In the genomic region with DNA sequence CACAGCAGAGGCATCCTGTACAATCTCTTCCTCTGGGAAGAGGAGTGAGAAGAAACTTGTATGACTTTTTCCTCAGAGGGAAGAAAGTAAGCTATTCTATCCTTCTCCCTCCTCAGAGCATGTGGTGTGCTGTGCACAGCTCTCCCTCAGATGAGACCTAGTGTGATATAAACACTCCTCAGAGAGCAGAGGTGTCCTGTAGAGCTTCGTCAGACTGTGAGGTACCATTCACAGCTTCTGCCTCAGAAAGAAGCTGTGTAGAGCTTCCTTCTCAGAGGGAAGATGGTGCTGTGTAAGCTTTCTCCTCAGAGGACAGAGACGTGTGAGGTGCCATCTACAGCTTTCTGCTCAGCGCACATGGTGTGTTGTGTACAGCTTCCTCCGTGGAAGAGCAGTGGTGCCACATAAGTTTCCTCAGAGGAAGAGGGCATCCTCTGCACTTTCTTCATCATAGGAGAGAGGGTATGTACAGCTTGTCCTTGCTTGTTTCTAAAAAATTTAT, we compare ENCODE assay signal across 40 mouse cellular contexts. TPM values are rescaled to one million over a fixed set of nuclear protein-coding genes. Genes with fewer than 3 reads are reported as not detected.
"Had no signal": no experiment of that assay in that cellular context is flagged by ENCODE, and none has a peak within 500 bp of the region (broad histone marks: within the 10 kb centered on the region; RNA-seq: fewer than 3 reads in every experiment).

No protein-coding gene starts in this region.

- ATAC-seq: hindbrain, postnatal 0 days; intestine, embryonic 15.5 days; liver, embryonic 12.5 days had no signal

- H3K36me3 ChIP-seq: heart, embryonic 13.5 days; heart, embryonic 15.5 days; intestine, embryonic 15.5 days; kidney, embryonic 15.5 days; limb, embryonic 13.5 days; limb, embryonic 15.5 days; liver, embryonic 12.5 days had no signal

- DNase-seq: gastrocnemius, postnatal 14 days; gastrocnemius, postnatal 36 days; heart, adult 18-20 months; heart, postnatal 14 days; heart, postnatal 36 days; kidney, adult 11 months; kidney, adult 2 months; kidney, adult 9 months; kidney, postnatal 14 days; kidney, postnatal 36 days; layer of hippocampus, adult 9-11 months; layer of hippocampus, postnatal 36 days; left cerebral cortex, postnatal 4 days had no signal

- H3K27ac ChIP-seq: heart, embryonic 13.5 days; heart, embryonic 15.5 days; hindbrain, embryonic 13.5 days; hindbrain, embryonic 15.5 days; hindbrain, postnatal 0 days; intestine, embryonic 15.5 days; kidney, embryonic 15.5 days; kidney, postnatal 0 days; limb, embryonic 13.5 days; limb, embryonic 15.5 days; liver, embryonic 12.5 days; liver, embryonic 14.5 days had no signal

- H3K4me3 ChIP-seq: heart, embryonic 13.5 days; heart, embryonic 15.5 days; hindbrain, embryonic 13.5 days; hindbrain, embryonic 15.5 days; intestine, embryonic 15.5 days; kidney, embryonic 15.5 days; limb, embryonic 13.5 days; limb, embryonic 15.5 days; liver, embryonic 12.5 days had no signal

- H3K9me3 ChIP-seq: heart, embryonic 13.5 days; heart, embryonic 15.5 days; hindbrain, embryonic 13.5 days; hindbrain, embryonic 15.5 days; intestine, embryonic 15.5 days; kidney, embryonic 15.5 days; limb, embryonic 13.5 days; limb, embryonic 15.5 days; liver, embryonic 12.5 days had no signal

- H3K27me3 ChIP-seq: heart, embryonic 13.5 days; heart, embryonic 15.5 days; hindbrain, embryonic 13.5 days; hindbrain, embryonic 15.5 days; intestine, embryonic 15.5 days; kidney, embryonic 15.5 days; limb, embryonic 13.5 days; limb, embryonic 15.5 days; liver, embryonic 12.5 days had no signal

- H3K4me1 ChIP-seq: heart, embryonic 13.5 days; heart, embryonic 15.5 days; hindbrain, embryonic 13.5 days; intestine, embryonic 15.5 days; kidney, embryonic 15.5 days; limb, embryonic 13.5 days; limb, embryonic 15.5 days; liver, embryonic 12.5 days had no signal

RNA-seq across cellular contexts. Expression of gene Speer4b, which starts 26.2 kb away (rescaled TPM):
- total RNA-seq: gastrocnemius, adult 18-20 months; gastrocnemius, adult 8-10 months; gastrocnemius, postnatal 14 days; gastrocnemius, postnatal 36 days; heart, adult 18-20 months; heart, postnatal 14 days; heart, postnatal 36 days; hematopoietic stem cell, adult 5-6 weeks; hindbrain, postnatal 0 days; layer of hippocampus, adult 8-10 months; layer of hippocampus, postnatal 36 days; left cerebral cortex, adult 18-20 months; left cerebral cortex, adult 8-10 months; left cerebral cortex, postnatal 10 days; left cerebral cortex, postnatal 25 days; left cerebral cortex, postnatal 4 days; liver, adult 2 months had no signal
- polyA plus RNA-seq: frontal cortex, adult 2 months; heart, embryonic 11.5 days; heart, embryonic 13.5 days; heart, embryonic 15.5 days; heart, postnatal 0 days; intestine, embryonic 15.5 days; kidney, adult 2 months; kidney, embryonic 15.5 days; large intestine, adult 2 months; limb, embryonic 11.5 days; limb, embryonic 13.5 days; liver, adult 2 months; liver, embryonic 12.5 days; liver, embryonic 14.5 days; liver, embryonic 16.5 days had no signal
